Mouse (Mus musculus) retina, adult 2 months (tissue): ENCODE results near the gene Txn2.

Source experiments
- DNase-seq: peaks from one replicate; pipeline ENCODE4 v3.0.0-alpha.2; 2012; ENCODE audit warnings: low read depth, low spot score

Gene Txn2

DNA sequence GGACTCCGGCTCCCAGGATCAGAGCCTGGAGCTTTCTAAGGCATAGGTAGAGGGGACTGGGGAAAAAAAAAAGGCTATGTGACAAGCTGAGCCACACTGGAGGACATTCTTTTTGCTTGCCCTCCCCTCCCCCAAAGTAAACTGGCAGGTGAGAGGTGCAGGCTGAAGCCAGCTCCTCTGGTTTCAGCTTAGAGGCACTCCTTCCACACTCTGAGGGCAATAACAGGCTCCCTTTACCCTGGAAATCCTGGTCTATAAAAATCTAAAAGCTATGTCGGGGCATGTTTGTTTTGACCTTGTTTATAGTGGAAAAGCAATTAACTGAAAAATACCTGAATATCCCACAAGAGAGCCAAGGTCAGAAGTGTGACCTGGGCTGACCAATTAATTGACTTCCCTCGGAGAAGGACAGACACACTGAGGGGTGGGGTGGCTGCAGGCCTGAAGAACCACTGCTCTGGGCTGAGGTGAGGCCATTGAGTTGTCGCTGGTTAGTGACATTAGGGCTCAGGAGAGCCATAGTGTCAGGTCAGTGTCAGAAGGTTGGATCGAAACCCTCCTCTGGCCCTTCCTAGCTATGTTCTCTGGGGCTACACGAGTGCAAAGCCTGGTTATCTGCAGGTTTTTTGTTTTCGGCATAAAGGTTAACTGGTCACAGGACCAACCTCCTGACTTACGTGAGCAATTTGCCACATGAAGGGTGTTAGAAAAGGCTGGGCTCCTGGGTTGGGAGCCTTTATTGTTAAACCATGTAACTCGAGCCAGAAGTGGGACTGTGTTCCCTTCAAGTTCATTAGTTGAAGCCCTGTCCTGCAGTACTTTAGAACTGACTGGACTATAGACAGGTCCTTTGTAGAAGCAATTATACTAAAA lies 20.9 kb downstream of the Txn2 start:
- no peak for DNase-seq

DNA sequence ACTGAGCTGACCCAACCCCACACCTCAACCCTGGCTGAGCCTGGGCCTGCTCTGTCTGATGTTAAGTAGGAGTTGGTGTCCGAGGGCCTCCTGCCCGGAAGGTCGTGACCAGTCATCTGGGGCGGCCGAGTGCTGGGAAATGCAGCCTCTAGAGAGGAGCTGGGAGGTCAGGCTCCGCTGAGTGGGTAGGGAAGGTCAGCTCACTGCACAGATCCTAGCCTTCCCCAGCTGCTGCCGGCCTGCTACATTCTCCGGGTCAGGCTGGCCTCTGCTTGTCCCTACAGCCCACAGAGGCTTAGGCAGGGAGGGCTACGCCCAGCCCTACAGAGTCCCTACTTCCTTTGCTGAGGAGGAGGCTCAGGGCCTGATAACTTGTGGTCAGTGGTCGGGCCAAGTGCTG lies 22.3 kb downstream of the Txn2 start:
- DNase-seq, result no peak

DNA sequence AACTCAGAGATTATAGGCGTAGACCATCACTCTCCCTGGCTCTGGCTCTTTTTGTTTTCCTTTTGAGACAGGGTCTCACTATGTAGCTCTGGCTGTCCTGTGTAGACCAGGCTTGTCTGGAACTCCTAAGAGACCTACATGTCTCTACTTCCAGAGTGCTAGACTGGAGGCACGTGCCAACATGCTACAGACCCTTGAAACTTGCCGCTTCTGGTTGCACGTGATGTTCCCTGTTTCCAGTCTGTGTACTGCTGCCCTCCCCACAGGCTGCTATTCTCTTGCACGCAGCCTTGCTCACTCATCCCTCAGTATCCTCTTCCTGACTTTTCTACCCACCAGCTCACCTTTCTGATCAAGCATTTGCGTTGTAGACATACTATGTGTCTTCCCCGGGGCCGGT lies 22.7 kb downstream of the Txn2 start:
- DNase-seq, result no peak

DNA sequence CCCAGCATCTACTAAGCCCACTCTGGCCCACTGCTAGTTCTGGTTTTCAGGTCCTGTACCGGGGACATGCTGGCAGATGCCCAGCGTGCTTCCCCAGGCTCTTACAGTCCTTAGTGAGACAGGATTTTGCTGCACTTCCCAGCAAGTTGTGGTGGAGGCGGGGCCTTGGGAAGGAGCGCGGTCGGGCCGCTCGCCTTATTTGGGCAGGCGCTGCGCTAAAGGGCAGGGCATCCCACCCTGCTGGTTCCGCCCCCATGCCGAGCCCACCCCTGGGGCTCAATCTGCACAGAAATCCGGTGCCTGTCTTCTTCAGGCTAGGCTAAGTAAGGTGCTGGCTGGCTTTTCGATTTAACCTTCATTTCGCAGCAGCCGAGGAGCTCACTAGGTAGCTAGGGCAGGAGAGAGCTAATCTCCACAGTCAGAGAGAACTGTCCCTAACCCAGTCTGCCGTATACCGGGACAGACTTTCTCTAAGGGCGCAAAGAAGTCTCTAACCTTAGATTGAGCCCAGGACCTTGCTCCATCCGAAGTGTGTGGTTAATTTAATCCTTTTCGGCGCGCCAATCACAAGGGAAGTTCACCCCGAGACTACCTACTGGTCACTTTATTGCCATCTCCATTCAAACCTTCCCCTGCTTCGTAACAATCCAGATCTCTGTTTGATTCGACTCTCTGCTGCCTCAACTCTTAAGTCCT lies 23.4 kb downstream of the Txn2 start:
- DNase-seq, result no peak

DNA sequence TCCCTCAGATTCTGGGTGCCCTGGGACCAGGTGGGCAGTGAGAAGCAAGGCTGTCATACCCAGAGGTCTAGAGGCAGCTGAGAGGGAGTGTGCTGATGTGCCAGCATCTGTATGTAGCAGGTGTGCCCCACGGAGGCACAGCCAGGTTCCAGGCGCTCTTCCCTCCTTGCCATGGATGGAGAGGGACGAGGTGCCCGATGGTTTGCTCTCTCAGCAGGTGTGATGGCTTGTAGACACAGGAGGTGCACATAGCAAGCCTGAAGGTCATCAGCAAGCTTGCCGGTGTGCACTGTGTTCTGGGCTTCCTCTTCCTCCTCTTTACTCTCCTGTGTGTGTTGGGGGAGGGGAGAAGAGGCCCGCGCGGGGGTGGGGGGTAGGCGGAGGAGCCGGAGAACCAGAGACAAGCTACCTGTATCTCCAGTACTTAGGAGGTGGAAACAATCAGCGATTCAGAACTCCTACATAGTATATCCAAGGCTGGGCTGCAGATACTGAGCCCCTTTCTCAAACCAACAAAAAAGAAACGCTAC lies 24.4 kb downstream of the Txn2 start:
- no peak for DNase-seq

DNA sequence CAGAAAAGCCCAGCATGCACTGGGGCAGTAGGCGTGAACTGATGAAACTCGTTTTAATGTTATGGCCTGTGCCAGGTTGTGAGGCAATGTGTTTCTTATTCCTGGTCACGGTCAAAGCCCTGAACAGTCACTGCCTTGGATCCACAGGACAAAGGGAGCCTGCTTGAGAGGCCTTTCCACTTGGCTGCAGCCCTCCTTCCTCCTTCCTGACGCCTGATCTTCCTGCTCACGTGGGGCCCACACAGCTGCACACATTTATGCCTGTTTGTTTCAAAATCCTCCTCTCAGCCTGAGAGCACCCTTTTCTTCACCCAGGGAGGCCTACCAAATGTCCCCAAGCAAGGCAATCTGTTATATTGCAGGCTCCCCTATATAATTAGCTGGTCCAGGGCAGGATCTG lies 25.6 kb downstream of the Txn2 start:
- no peak for DNase-seq

DNA sequence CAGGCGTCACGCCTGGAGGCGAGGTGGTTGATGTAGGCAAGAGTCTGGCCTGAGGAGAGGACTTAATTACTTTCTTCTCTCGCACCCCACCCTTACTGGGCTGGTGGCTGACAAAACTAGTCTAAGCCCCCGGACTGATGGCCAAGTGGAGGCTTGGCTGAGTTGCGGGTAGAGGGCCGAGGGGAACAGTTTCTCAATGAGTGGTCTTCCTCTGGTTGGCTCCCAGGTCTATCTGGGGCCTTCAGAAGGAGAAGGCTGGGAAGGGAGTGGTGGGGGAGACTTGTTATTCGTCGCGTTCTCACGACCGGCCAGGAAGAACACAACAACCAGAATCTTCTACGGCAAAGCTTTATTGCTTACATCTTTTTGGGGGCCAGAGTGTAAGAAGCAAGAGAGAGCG lies 33.9 kb downstream of the Txn2 start:
- no peak for DNase-seq

DNA sequence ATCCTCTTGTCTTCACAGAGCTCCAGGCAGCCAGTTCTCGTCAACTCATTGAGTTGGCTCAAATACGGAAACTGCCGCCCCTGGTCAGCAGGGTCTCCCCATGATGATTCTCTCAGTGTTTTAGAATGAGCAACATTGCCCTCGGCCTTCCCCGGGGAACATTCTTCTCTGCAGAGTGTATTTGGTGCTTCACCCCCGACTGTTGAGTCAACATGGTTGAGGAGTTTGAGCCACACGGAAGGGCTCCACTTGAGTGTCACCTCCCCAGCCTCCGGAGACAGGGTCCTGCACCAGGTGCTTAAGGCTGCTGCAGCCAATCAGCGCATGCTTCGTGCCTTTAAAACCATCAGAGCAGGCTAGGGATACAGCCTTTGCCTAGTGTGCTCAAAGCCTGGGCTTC lies 35.5 kb downstream of the Txn2 start:
- DNase-seq, result no peak

DNA sequence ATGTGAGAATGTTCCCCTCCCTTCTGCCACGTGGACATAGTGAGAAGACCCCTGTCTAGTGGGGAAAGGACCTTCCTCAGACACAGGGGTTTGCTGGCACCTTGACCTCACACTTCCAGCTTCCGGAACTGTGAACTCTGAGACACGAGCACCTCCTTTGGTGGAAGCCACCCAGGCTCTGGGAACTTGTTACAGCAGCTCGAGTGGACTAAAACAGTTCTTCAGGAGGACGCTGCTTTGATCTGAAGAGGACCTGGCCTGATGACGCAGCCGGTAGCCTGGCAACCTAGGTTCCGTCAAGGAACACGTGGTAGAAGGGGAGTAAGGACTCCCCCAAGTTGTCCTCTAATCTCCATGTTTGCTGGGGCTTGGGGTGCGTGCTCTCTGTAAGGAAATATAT lies 36.4 kb downstream of the Txn2 start:
- no peak for DNase-seq

DNA sequence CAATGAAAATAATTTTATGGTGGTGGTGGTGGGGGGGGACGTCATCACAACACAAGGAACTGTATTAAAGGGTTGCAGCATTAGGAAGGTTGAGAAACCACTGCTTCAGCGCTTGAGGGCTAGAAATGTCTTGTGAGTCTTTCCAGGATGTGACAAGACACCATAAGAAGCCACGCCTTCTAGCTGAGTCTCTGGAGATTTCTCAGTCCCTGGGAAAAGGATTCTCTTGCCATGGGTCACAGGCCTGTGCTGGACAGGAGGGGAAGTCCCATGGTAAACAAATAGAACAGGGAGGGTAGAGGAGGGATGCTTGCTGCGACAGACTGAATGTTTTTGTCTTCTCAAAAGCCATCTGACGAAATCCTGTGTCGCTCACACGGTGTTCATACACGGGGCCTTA lies 37.0 kb downstream of the Txn2 start:
- DNase-seq, result no peak

DNA sequence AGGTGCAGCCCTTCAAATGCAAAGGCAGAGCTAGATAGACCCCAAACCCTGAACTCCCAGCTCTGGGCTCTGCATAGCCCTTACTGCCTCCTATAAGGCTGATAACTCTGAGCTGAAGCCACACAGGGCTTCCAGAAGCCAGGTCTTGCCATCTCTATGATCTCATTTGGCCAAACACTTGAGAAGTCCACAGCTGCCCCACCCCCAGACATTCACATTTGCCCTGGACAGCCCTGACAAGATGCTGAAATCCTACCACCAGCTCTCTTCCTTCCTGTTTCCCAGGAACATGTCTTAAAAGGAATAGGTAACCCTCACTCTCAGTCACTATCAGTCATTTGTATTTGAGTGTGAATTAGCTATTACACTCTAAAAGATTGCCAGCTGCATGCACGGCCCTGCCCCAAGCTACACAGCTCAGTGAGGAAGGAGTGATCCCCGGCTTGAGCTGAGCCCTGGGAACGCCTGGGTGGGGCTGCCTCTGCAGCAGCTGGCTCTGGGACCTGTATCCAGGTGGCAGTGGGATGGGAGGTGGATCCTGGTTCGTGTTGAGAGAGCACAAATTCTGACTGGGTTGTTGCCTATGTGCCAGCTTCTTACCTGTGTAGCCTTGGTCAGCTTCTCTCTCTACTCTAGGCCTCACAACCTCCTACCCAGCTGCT lies 38.9 kb downstream of the Txn2 start:
- DNase-seq, result no peak

DNA sequence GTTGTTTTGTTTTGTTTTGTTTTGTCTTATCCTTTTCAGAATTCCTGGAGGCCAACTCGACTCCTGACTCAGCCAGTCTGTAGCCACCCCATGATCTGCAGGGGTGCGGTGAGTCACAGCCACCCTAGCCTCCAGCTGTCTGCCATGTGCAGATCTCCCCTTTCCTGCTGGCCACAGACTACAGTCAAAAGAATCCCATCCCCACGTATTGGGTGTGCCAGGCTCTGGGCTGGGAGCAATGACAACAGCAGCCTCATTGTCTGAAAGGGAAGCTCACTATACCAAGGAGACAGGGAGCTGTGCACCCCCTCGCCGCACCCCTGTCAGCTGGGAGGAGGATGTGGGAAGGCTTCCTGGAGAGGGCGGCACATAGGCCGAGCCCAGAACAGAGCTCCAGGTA lies 40.5 kb downstream of the Txn2 start:
- no peak for DNase-seq

DNA sequence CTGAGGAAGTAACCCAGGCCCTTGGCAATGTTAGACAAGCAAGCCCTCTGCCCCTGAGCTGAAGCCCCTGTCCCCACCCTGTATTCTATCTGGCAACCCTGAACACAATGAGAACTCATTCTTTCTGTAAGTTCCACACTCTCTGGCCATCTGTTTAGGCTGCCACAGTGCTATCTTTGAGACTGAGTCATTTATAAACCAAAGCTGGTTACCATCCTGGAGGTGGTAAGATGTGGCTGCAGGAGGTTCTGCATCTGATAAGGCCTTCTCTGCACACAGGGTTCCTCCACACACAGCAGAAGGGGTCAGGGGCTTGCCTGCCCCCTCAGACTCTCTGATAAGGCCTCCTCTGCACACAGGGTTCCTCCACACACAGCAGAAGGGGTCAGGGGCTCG lies 41.7 kb downstream of the Txn2 start:
- DNase-seq, result no peak

DNA sequence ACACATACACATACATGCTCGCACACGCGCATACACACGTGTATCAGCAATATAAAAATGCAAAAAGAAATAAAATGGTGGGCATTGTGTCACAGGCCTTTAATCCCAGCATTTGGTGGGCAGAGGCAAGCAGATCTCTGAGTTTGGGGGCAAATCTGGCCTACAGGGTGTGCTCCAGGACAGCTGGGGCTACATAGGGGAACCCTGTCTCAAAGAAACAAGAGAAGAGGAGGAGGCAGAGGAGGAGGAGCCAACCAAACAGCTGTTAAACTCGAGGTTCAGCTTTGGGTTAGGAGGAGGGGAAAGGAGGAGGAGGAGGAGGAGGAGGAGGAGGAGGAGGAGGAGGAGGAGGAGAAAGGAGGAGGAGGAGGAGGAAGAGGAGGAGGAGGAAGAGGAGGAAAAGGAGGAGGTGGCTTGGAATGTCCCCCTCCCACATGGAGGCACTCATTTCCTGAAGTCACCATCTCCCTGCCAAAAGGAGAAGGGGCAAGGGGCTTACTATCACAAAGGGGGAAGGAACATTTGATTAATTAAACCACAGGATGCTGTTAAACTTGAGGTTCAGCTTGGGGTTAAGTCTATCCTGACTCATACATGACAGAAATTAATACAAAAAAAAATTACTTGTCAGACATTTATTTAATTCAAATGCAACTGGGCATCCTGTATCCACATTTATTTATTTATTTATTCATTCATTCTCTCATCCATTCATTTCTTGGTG lies 42.3 kb downstream of the Txn2 start:
- DNase-seq, result no peak

DNA sequence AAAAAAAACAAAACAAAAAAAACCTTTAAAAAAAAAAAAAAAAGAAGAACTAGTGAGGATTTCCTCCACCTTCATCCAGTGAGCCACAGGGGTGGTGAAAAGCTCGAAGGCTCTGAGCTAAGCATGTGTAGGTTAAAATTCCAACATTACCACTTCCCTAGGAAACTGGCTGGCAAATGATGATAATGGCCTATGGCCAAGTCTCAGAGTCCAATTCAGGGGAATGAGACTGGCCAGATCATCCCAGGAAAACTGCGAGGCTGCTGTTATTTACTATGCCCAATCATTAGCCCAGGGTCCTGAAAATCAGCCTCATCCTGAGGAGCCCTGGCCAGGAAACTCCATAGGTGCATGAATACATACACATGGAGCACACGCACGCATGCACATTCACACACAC lies 42.9 kb downstream of the Txn2 start:
- DNase-seq, result no peak

DNA sequence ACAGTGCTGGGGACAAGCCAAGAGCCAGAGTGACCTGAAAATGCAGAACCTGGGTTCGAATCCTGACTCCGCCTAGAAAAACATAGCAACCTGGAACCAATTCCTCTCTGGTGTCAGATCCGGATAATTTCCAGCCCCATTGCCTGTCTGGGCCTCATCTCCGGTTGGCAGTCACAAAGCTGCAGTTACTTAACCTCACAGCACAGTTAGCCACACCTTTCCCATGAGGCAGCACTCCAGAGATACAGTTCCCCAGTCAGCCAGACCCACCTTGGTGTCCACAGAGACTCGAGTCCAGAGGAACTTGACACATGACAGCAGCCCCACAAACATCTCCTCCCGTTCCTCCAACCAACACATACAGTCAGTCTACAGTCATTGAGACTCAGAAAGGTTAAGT lies 43.6 kb downstream of the Txn2 start:
- DNase-seq, result no peak

DNA sequence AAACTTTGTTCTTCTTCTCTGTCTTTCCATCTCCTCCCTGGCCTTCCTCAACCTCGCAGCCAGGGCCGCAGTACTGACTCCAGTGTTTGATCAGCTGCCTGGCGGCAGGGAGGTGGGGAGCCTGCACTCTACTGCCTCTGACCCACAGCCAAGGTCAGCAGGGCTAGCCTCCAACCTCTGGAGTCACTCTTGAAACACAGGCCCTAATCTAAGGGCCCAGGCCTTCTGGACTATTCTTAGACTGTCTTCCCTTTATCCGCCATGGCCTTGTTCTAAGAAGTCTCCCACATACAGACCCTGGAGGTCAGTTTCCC lies 45.2 kb downstream of the Txn2 start:
- DNase-seq, result no peak

DNA sequence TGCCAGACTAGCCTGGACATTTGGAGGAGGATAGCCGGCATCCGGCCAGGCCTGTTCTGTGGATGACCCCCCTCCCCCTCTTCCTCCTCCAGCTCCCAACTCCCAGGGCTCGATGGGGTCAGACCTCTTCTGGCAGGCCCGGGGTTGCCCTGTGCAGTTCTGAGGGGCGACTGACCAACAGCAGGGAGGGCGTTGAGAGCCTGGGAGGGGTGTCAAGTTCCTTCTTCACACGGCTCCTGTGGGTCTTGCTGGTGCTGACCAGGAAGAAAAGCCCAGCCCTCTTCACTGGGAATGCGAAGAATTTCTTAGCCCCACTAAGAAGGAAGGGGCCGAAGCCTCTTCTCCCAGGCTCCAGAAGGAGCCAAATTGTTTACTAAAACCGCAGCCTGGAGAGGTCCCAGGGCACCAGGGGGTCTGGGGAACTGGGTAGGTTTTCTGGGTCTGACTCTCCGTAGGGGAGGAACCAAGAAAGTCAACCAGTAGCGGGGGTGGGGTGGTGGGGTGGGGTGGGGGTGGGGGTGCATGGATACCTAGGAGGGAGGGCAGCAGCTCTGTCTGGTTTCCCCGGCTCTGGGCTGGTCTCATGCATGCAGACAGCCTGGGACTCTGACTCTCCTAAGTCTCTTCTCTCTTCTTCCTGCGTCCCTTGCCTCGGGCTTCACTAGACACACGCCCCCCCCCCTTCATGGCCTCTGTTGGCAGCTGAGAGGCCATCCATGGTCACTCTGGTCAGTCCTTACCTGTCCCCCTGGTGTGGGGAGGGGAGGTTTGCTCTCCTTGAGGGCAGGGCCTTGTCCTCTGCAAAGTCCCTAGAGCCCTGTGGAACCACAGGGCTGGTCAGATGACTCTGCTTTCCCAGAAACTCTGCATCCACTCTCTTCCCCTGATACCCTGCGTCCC lies 45.8 kb downstream of the Txn2 start:
- no peak for DNase-seq

DNA sequence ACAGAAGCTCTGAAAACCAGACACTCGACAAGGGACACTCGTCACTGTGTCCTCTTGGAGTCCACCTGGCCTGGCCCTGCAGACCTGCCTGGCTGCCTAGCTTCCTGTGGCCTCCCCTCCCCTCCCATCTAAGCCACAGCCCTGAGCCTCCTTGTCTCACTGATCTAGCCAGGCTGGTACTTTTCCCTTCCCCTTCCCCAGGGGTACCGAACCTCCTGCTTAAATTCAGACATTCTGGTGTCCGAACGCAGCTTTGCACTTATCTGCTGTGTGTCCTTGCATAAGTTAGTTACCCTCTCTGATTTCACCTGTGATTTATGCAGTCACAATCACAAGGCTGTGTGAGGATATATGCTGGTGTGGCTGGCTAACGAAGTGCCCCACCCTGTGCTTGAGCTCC lies 46.5 kb downstream of the Txn2 start:
- DNase-seq, result no peak

DNA sequence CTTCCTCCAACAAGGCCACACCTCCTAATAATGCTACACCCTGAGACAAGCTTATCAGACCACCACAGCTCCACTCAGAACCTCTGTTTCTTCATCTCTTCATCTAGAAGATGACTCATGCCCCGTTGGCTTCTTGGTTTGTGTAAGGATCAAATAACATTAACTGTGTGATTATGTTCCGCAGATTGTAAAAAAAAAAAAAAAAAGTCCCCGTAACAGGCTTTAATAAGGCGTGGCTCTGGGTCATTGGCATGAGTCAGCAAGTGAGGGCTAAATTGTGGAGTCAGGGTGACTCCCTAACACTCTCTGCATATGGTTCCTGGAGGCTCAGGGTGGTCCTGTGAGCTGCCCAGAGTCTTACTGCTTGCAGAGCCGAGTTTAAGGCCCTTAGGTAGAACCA lies 47.1 kb downstream of the Txn2 start:
- DNase-seq, result no peak

DNA sequence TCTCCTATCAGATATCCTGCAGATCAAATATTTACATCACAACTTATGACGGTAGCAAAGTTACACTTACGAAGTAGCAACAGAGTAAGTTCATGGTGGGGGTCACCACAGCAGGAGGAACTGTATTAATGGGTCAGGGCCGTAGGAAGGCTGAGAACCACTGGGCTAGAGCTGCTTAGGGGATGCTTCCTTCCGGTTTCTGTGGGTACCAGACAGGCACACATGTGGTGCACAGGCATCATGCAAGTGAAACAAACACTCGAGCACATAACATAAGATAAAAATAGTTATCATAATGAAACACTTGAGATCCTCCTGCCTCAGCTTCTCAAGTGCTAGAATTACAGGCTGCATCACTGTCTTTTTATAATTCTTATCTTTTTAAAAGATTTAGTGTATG lies 48.1 kb downstream of the Txn2 start:
- no peak for DNase-seq
